Mouse (Mus musculus): ENCODE results near the gene Gm45234. TPM values are rescaled to one million over a fixed set of nuclear protein-coding genes. Genes with fewer than 3 reads are reported as not detected.

The Gm45234 gene
- polyA plus RNA-seq, 1 experiment from 2014 or later = not detected

DNA sequence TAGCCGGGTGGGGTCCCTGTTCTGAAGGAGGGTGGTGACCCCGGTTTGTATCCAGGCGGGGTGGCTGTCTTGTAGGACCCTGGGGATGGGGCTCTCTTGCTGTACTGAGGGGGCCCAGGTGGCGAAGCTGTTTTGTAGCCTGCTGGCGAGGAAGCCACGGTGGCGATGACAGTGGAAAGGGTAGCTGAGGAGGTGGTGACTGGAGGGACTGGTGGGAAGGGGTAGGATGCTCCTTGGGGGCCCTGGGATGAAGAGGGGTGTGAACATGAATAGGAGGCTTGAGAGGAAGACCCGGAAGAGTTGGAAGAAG is 9.6 kb downstream of the Gm45234 start:
- Histone ChIP-seq H3K36me3 (ENCODE audit: control insufficient read depth, insufficient read depth, low read length) (peaks cover 55% of the 10 kb centered on the region), H3K4me2 (ENCODE audit: low read length) (peak overlapping the region; percentile 94), H3K4me3 (ENCODE audit: low read depth, low read length) (peak overlapping the region; percentile 46), H3K4me1 (replicated peaks; ENCODE audit: control insufficient read depth, insufficient read depth, low read length) (peaks cover 17% of the 10 kb centered on the region), H3K9me3 (ENCODE audit: control insufficient read depth, low read length) (no peaks in the 10 kb centered on the region), H3K27me3 (replicated peaks; ENCODE audit: control insufficient read depth, insufficient read depth, low read length) (no peaks in the 10 kb centered on the region), H3K9ac (ENCODE audit: low read length) (peak overlapping the region; percentile 68), H3K27ac (ENCODE audit: low read depth) (peak overlapping the region; percentile 84)
- WGBS = 22% methylated on average over 8 of the region's 8 CpGs
- DNase-seq (ENCODE audit: low spot score) (peak; percentile 77), ATAC-seq (replicated peaks; ENCODE audit: low FRiP score, low TSS enrichment, low read depth) (no peak)

GRCm38 (mm10) chr6:124745490-124746295 is 10.1 kb downstream of the Gm45234 start:
- ATAC-seq (replicated peaks; ENCODE audit: low FRiP score, low TSS enrichment, low read depth) (peak; percentile 82), DNase-seq (ENCODE audit: low spot score) (peak; percentile 94)
- Histone ChIP-seq H3K9me3 (ENCODE audit: control insufficient read depth, low read length) (no peaks in the 10 kb centered on the region), H3K27me3 (replicated peaks; ENCODE audit: control insufficient read depth, insufficient read depth, low read length) (no peaks in the 10 kb centered on the region), H3K4me3 (ENCODE audit: low read depth, low read length) (peak overlapping the region; percentile 46), H3K36me3 (ENCODE audit: control insufficient read depth, insufficient read depth, low read length) (peaks cover 55% of the 10 kb centered on the region), H3K9ac (ENCODE audit: low read length) (peak overlapping the region; percentile 68), H3K4me1 (replicated peaks; ENCODE audit: control insufficient read depth, insufficient read depth, low read length) (peaks cover 17% of the 10 kb centered on the region), H3K4me2 (ENCODE audit: low read length) (peak overlapping the region; percentile 94), H3K27ac (ENCODE audit: low read depth) (peak overlapping the region; percentile 84)
- WGBS = 1% methylated on average over 85 of the region's 85 CpGs

- 69% methylated on average over 26 of the region's 26 CpGs for WGBS
- H3K36me3 ChIP-seq (ENCODE audit: control insufficient read depth, insufficient read depth, low read length) = peaks cover 55% of the 10 kb centered on the region
- H3K27ac ChIP-seq (ENCODE audit: low read depth) = no peak overlapping the region
Observed at GRCm38 (mm10) chr6:124744755-124745321, 11.0 kb downstream of the Gm45234 start.

DNA sequence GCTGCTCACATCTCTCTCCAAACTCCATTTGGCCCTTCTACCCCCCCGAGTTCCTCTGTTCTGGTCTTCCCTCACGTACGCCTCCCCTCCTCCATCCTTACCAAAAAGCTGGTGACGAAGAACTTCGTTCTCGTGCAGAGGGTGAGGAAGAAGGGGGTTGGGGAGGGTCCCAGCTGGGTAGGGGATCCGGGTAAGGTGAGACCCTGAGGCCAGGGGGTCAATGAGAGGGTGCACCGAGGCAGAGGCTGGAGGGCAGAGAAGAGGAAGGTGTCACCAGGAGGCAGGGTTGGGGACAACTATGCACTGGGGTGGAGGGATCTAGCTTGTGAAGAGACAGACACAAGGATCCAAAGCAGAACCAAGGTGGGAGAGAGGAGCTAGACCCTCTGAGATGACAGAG is 12.2 kb downstream of the Gm45234 start:
- H3K9ac ChIP-seq (ENCODE audit: low read length) = no peak overlapping the region
- H3K27me3 ChIP-seq (replicated peaks; ENCODE audit: control insufficient read depth, insufficient read depth, low read length) = no peaks in the 10 kb centered on the region
- no peak overlapping the region for H3K27ac ChIP-seq (ENCODE audit: low read depth)
- DNase-seq (ENCODE audit: low spot score) (no peak), ATAC-seq (replicated peaks; ENCODE audit: low FRiP score, low TSS enrichment, low read depth) (no peak)
- H3K4me3 ChIP-seq (ENCODE audit: low read depth, low read length) = no peak overlapping the region
- WGBS = 90% methylated on average over 8 of the region's 8 CpGs
- no peaks in the 10 kb centered on the region for H3K9me3 ChIP-seq (ENCODE audit: control insufficient read depth, low read length)
- no peak overlapping the region for H3K4me2 ChIP-seq (ENCODE audit: low read length)
- H3K4me1 ChIP-seq (replicated peaks; ENCODE audit: control insufficient read depth, insufficient read depth, low read length) = peaks cover 31% of the 10 kb centered on the region
- peaks cover 44% of the 10 kb centered on the region for H3K36me3 ChIP-seq (ENCODE audit: control insufficient read depth, insufficient read depth, low read length)

More at GRCm38 (mm10) chr6:124744755-124745321, 11.0 kb downstream of the Gm45234 start:
- ATAC-seq (replicated peaks; ENCODE audit: low FRiP score, low TSS enrichment, low read depth) (no peak; the same call in 1 of the 2 replicates), DNase-seq (ENCODE audit: low spot score) (no peak)
- Histone ChIP-seq H3K9me3 (ENCODE audit: control insufficient read depth, low read length) (no peaks in the 10 kb centered on the region), H3K4me2 (ENCODE audit: low read length) (peak overlapping the region; percentile 94), H3K27me3 (replicated peaks; ENCODE audit: control insufficient read depth, insufficient read depth, low read length) (no peaks in the 10 kb centered on the region), H3K4me1 (replicated peaks; ENCODE audit: control insufficient read depth, insufficient read depth, low read length) (peaks cover 20% of the 10 kb centered on the region), H3K9ac (ENCODE audit: low read length) (peak overlapping the region; percentile 68; the same call in 1 of the 2 replicates), H3K4me3 (ENCODE audit: low read depth, low read length) (no peak overlapping the region; the same call in 1 of the 2 replicates)

DNA sequence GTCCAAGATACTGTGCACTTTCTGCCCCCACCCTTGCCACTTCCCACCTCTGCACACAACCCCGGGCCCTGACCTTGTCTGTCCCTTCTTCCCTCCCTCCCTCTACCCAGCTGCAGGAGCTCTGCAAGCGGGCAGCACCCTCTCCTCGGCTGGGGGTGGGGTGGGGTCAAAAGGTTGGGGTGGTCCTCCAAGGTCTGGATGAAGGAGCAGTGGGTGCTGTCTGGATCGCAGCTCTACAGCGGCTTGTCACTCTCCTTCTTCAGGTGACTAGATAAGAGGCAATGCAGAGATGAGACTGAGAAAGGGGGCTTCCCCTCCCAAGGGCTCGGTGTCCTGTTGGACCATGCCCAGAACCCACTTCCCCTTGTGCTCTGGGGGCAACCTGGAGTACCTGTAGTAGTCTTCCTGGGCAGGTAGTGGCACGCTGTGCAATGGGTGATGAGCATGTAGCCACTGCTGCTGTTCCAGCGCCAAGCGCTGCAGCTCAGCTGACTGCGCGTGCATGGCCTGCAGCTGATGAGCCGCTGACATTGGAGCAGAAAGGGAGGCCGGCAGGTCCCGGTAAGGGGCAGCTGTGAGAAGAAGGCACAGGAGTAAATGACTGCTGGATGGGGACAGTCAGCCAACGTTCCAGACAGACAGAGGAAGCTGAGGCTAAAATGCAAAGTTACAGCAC is 12.8 kb downstream of the Gm45234 start:
- no peak overlapping the region for H3K4me2 ChIP-seq (ENCODE audit: low read length)
- H3K27me3 ChIP-seq (replicated peaks; ENCODE audit: control insufficient read depth, insufficient read depth, low read length) = no peaks in the 10 kb centered on the region
- H3K4me3 ChIP-seq (ENCODE audit: low read depth, low read length) = no peak overlapping the region
- H3K9ac ChIP-seq (ENCODE audit: low read length) = no peak overlapping the region
- ATAC-seq (replicated peaks; ENCODE audit: low FRiP score, low TSS enrichment, low read depth) (no peak), DNase-seq (ENCODE audit: low spot score) (no peak)
- H3K4me1 ChIP-seq (replicated peaks; ENCODE audit: control insufficient read depth, insufficient read depth, low read length) = peaks cover 37% of the 10 kb centered on the region
- H3K9me3 ChIP-seq (ENCODE audit: control insufficient read depth, low read length) = no peaks in the 10 kb centered on the region
- peaks cover 37% of the 10 kb centered on the region for H3K36me3 ChIP-seq (ENCODE audit: control insufficient read depth, insufficient read depth, low read length)
- no peak overlapping the region for H3K27ac ChIP-seq (ENCODE audit: low read depth)
- 89% methylated on average over 15 of the region's 15 CpGs for WGBS

DNA sequence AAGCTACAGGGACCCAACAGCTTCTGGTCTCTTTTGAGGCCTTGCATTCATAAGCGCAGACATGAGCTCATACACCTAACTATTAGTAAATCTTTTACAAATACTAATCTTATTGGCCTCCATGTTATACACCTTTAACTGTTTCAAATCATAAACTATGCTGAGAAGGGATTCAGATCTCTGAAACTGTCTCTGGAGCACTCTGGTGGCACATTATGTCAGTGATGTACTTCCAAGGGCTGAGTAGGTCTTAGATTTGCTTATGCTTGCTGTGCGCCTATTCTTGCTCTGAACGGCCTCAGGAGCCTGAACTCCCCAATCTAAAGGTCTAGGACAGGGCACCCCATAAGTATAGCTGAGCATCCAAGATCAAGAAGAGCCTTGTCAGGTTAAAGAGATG is 14.0 kb downstream of the Gm45234 start:
- DNase-seq (ENCODE audit: low spot score) (no peak), ATAC-seq (replicated peaks; ENCODE audit: low FRiP score, low TSS enrichment, low read depth) (no peak)
- no peaks in the 10 kb centered on the region for H3K9me3 ChIP-seq (ENCODE audit: control insufficient read depth, low read length)
- H3K36me3 ChIP-seq (ENCODE audit: control insufficient read depth, insufficient read depth, low read length) = peaks cover 28% of the 10 kb centered on the region
- H3K27me3 ChIP-seq (replicated peaks; ENCODE audit: control insufficient read depth, insufficient read depth, low read length) = no peaks in the 10 kb centered on the region
- peak overlapping the region; percentile 71 for H3K4me2 ChIP-seq (ENCODE audit: low read length)
- peak overlapping the region; percentile 74 for H3K9ac ChIP-seq (ENCODE audit: low read length)
- H3K27ac ChIP-seq (ENCODE audit: low read depth) = peak overlapping the region; percentile 95
- H3K4me3 ChIP-seq (ENCODE audit: low read depth, low read length) = peak overlapping the region; percentile 59; the same call in 1 of the 2 replicates
- WGBS = 72% methylated on average over 3 of the region's 3 CpGs
- peaks cover 37% of the 10 kb centered on the region for H3K4me1 ChIP-seq (replicated peaks; ENCODE audit: control insufficient read depth, insufficient read depth, low read length)

GRCm38 (mm10) chr6:124740888-124741761 is 14.7 kb downstream of the Gm45234 start, which contains the start of gene Grcc10:
Gene Grcc10, minus strand, starts transcription at chr6:124741374.
- H3K4me2 ChIP-seq (ENCODE audit: low read length) = peak within 1 kb of the TSS; percentile 71
- DNase-seq (ENCODE audit: low spot score) (peak; percentile 93), ATAC-seq (replicated peaks; ENCODE audit: low FRiP score, low TSS enrichment, low read depth) (peak; percentile 75)
- H3K4me1 ChIP-seq (replicated peaks; ENCODE audit: control insufficient read depth, insufficient read depth, low read length) = peaks cover 30% of the 10 kb centered on the region
- 0% methylated on average over 41 of the region's 41 CpGs for WGBS
- H3K27me3 ChIP-seq (replicated peaks; ENCODE audit: control insufficient read depth, insufficient read depth, low read length) = no peaks in the 10 kb centered on the region
- H3K9ac ChIP-seq (ENCODE audit: low read length) = peak within 1 kb of the TSS; percentile 74
- H3K27ac ChIP-seq (ENCODE audit: low read depth) = peak within 1 kb of the TSS; percentile 95
- peak within 1 kb of the TSS; percentile 59 for H3K4me3 ChIP-seq (ENCODE audit: low read depth, low read length)
- no peaks in the 10 kb centered on the region for H3K9me3 ChIP-seq (ENCODE audit: control insufficient read depth, low read length)
- peaks cover 26% of the 10 kb centered on the region for H3K36me3 ChIP-seq (ENCODE audit: control insufficient read depth, insufficient read depth, low read length)
